Mouse (Mus musculus) embryo, embryonic 9.5 days (tissue): ENCODE measurements around the gene Ptdss2.
A peak's percentile ranks its signal among the peaks of the same experiment; 100 is the strongest.

Experiments
- DNase-seq: peaks from one replicate; pipeline ENCODE4 v3.0.0-alpha.2; 2017; ENCODE audit errors: extremely low spot score

The Ptdss2 gene

GRCm38 (mm10) chr7:141173323-141173850, 51.2 kb downstream of the Ptdss2 start:
- no peak for DNase-seq

GRCm38 (mm10) chr7:141175068-141175467, 52.9 kb downstream of the Ptdss2 start:
- no peak for DNase-seq

- peak; percentile 83 for DNase-seq
These were observed 54.0 kb downstream of the Ptdss2 start for GRCm38 (mm10) chr7:141176173-141176572.

GRCm38 (mm10) chr7:141188194-141188593, 66.0 kb downstream of the Ptdss2 start:
- DNase-seq = no peak

- DNase-seq = no peak
These were observed 66.6 kb downstream of the Ptdss2 start for GRCm38 (mm10) chr7:141188733-141189132.

GRCm38 (mm10) chr7:141190220-141190619, 68.0 kb downstream of the Ptdss2 start:
- DNase-seq = no peak

- no peak for DNase-seq
These were observed 68.9 kb downstream of the Ptdss2 start for GRCm38 (mm10) chr7:141191036-141191435.

GRCm38 (mm10) chr7:141191796-141192685, 69.9 kb downstream of the Ptdss2 start:
- no peak for DNase-seq

GRCm38 (mm10) chr7:141192776-141193347, 70.7 kb downstream of the Ptdss2 start:
- DNase-seq = no peak

GRCm38 (mm10) chr7:141193348-141193856, 71.2 kb downstream of the Ptdss2 start:
- peak; percentile 69 for DNase-seq

GRCm38 (mm10) chr7:141193948-141194347, 71.8 kb downstream of the Ptdss2 start, which contains the start of the genes Hras and Lrrc56:
TSS of gene Hras (minus strand) at chr7:141194005.
TSS of gene Lrrc56 (plus strand) at chr7:141194157.
- peak; percentile 97 for DNase-seq

- DNase-seq = no peak
These were observed 72.2 kb downstream of the Ptdss2 start for GRCm38 (mm10) chr7:141194409-141194808.

GRCm38 (mm10) chr7:141194830-141195229, 72.6 kb downstream of the Ptdss2 start:
- peak; percentile 93 for DNase-seq

GRCm38 (mm10) chr7:141195754-141196153, 73.6 kb downstream of the Ptdss2 start:
- no peak for DNase-seq

- no peak for DNase-seq
These were observed 74.6 kb downstream of the Ptdss2 start for GRCm38 (mm10) chr7:141196619-141197282.

GRCm38 (mm10) chr7:141198121-141198520, 75.9 kb downstream of the Ptdss2 start:
- no peak for DNase-seq

- DNase-seq = no peak
These were observed 82.4 kb downstream of the Ptdss2 start for GRCm38 (mm10) chr7:141204546-141204945.

GRCm38 (mm10) chr7:141205504-141205903, 83.3 kb downstream of the Ptdss2 start:
- DNase-seq = no peak

- DNase-seq = no peak
These were observed 84.2 kb downstream of the Ptdss2 start for GRCm38 (mm10) chr7:141206182-141206937.
